Mouse (Mus musculus): ENCODE results near the gene Trim7.
"Not testable (repeated sequence)": the region's sequence is repeated elsewhere in the genome, so short reads cannot be mapped to it uniquely, and the experiment has no call there.

Gene Trim7

GRCm38 (mm10) chr11:48801831-48802772 is 23.8 kb upstream of the Trim7 start:
- no peak for DNase-seq (ENCODE audit: low spot score)

- DNase-seq (ENCODE audit: low spot score), result no peak
These were observed 22.0 kb upstream of the Trim7 start for GRCm38 (mm10) chr11:48803988-48804387.

GRCm38 (mm10) chr11:48804922-48805321 is 21.0 kb upstream of the Trim7 start:
- DNase-seq (ENCODE audit: low spot score), result no peak

DNA sequence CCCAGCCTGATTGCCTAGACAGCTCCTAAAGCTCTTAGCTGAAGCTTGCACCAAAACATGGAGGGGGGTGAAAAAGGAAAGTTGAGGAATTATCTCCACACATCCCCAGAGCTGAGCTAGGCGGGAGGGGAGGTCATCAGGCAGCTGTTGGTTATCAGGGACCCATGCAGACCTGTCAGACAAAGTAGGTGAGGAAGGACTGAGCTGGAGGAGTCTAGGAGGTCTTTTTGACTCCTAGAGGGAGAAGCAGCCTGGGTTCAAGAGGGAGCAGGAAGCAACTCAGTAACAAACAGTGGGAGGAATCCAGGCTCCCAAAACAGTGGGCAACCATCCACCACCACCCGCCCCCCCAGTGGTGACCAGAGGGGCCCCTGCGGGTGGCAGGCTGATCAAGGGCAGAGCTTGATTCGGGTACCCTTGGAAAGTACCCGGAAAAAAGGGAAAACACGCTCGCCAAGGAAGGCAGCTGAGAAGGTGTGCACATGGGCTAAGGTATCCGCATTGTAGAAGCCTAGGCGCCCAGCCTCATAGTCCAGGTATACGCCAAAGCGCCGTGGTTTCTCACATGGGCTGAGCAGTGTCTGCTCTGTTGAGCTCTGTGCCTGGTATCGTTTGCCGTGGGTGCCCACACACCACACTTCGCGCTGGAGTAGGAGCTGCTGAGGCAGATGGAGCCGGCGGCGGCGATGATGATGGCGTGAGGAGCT is 18.9 kb upstream of the Trim7 start:
- no peak for DNase-seq (ENCODE audit: low spot score)

DNA sequence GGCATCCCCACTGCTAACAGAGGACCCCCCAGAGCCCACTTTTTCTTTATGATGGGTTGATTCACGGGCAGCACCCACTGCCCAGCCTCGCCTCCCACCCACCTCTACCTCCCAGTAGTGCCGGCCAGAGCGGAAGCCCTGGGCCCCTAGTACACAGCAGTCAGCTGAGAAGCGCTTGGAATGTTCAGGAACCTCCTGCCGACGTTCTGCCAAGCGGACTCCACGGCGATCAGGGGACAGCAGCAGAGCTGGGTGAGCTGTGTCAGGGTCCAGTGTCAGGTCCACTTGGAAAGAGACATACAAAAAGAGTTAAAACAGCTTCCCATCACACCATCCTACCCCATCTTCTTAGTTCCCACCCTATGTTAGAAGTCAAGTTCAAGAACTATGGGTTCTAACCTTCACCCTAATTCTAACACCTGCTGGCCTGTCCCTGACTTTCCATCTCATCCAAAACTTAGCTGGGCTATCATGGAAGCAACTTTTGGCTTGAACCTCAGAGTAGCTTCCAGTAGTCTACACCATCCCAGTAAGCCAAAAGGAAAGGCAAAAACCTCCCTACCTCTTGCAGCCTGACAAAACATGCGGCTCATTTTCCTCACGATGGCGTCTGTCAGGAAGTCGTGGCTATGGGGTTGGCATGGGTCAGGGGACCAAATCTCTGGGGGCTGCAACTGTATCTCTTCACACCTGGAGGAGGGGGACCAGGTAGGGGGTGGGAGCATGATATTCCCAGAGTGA is 18.2 kb upstream of the Trim7 start:
- no peak for DNase-seq (ENCODE audit: low spot score)

DNA sequence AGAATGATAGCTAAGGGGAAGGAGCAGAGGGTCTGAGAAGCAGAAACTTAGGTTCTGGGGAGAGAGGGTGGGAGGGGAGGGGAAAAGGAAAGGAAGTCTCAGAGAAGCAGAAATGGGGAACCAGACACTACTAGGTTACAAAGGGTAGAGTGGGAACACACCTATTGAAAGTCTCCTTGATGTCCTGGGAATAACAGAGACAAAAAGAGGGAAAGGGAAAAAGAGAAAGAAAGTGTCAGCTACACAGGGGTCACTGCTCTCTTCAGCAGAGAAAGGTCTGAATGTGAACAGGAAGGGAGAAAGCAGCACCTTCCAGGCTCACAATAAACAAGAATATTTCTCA is 17.7 kb upstream of the Trim7 start:
- DNase-seq (ENCODE audit: low spot score), result no peak

- no peak for DNase-seq (ENCODE audit: low spot score)
These were observed 17.1 kb upstream of the Trim7 start for GRCm38 (mm10) chr11:48808737-48809433.

DNA sequence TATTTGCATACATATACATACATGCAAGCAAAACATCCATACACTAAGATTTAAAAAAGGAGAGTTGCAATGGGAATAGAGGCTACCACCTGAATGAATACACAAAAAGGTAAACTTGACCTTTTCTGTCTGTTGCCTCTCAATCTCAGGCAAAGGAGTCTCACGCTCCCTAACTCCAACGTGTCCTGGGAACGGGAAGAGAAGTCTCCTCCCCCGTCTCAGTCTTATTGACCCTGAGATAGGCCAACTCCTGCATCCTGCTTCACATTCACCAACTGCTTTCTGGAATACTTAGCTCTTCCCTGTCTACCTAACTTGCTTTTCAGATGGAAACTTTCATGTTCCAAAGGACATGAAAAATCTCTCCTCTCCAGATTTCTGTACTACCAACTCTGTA is 16.5 kb upstream of the Trim7 start:
- no peak for DNase-seq (ENCODE audit: low spot score)

- no peak for DNase-seq (ENCODE audit: low spot score)
These were observed 15.8 kb upstream of the Trim7 start for GRCm38 (mm10) chr11:48810142-48810541.

DNA sequence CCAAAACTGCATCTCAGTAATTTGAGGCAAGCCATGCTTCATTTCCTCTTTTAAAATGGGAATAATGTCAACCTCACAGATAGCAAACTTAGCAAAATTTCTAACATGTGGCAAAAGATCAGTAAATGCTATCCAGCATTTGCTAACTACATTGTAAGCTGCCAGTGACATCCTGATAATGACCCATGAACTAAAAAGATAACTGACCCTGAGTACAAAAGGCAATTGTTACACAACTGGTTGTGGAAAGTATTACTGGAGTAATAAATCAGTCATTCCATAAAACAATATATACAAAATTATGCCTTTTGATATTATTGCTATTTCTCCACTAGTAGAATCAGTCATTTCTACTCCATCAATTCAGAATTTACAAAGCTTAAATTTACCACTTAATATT is 12.2 kb upstream of the Trim7 start:
- DNase-seq (ENCODE audit: low spot score), result no peak

DNA sequence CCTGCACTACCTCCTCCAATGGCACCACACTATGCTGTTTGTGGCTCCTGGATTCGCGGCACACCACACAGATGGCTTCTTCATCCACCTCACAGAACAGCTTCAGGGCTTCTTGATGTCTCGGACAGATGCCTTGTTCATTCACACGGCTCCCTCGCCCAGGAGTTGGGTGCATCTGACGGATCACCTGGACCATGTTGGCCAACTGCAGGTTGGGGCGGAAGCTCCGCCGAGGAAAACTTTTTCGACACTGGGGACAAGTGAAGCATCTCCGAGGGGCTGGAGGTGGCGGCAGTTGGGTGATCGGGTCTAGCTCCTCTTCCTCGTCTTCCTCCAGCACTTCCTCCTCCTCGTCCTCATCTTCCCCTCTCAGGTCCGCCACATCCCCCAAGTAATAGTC is 10.1 kb upstream of the Trim7 start:
- DNase-seq (ENCODE audit: low spot score), result peak; percentile 54

- peak; percentile 73 for DNase-seq (ENCODE audit: low spot score)
These were observed 9.6 kb upstream of the Trim7 start for GRCm38 (mm10) chr11:48816281-48816781.

DNA sequence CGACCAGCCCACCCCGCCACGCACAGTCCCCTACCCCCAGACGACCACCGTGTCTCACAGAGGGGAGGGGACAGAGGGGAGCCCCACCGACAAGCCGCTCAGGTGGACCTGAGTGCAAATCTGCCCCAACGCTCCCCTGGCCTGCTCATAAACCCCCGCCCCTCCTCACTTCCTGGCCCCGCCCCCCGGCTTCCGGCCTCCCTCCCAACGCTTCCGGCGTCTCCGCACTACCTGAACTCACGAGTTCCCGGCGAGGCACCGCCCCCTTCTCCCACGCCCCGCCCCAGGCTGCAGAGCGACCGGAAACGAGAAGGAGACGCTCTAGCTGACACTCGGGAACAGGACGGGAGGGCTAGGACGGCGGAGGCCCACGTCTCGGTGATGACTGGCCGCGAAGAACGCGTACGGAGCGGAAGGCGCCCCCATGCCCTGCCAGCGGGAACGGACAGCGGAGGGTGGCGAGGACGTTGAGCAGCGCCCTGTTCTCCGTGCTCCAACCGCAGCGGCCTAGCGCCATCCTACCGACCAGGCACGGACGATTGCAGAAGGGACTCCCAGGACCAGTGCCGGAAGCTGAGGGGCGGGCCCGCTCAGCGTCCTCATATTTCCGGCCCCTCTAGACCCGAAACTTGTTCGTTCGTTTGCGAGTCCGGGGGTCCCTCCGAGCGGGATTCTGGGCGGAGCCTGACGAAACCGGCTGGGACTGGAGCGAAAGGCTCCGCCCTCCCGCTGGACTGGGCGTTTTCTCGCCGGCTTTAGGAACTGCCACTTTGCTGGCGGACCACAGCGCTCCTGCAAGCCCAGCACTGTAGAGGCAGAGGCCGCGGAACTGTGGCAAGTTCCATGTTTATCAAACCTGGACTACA is 8.9 kb upstream of the Trim7 start, which contains the start of gene Trim41:
Gene Trim41 (minus strand): TSS at position 554 of the 866 bp plus-strand sequence.
- DNase-seq (ENCODE audit: low spot score), result peak; percentile 100

- DNase-seq (ENCODE audit: low spot score), result no peak
These were observed 8.1 kb upstream of the Trim7 start for GRCm38 (mm10) chr11:48817794-48818193.

GRCm38 (mm10) chr11:48818346-48818745 is 7.6 kb upstream of the Trim7 start:
- DNase-seq (ENCODE audit: low spot score), result peak; percentile 82

DNA sequence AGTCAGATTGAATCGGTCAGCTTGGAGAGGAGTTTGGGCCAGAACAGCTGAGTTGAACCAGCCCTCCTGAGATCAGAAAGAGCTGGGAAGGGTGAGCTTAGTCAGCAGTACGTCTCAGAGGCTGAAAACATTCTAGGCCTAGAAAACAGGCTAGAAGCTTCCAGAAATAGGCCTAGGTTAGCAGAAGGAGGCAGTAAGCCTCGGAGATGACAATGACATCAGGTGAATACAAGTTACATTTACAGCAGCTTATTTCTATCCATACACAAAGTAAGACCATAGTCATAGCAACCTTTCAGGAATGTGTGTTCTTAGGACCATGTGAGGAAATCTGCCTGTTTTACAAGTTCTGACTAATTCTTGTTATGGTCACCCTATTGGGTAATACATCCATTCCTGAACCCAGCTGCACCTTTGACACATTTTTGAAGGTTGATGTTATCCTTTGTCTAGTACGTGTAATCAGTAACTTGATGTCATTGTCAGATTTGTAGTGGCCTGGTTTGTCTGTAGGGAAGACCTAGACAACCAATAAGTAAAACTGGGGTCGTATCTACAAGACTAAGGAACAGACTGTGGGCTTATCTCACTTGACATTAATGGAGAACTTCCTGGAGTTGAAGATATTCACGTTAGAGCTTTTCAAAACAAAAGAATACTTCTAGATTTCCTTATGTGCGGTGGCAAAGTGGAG is 6.2 kb upstream of the Trim7 start:
- DNase-seq (ENCODE audit: low spot score), result no peak

DNA sequence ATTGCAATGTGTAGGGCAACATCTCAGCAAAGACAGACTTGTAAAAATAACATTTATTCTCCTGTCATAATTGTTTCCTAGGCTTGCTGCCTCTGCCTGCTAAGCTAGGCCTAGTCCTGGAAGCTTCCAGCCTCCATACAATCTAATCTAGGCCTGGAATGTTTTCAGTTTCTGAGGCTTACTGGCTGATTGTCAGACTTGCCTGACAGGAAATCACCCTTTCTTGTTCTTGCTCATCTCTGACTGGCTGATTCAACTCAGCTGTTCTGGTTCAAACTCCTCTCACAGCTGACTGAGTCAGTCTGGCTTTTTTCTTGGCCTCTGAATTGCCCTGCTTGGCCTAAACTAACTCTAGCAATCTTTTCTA is 5.6 kb upstream of the Trim7 start:
- no peak for DNase-seq (ENCODE audit: low spot score)

GRCm38 (mm10) chr11:48821299-48821698 is 4.6 kb upstream of the Trim7 start:
- not testable (repeated sequence) for DNase-seq (ENCODE audit: low spot score)

DNA sequence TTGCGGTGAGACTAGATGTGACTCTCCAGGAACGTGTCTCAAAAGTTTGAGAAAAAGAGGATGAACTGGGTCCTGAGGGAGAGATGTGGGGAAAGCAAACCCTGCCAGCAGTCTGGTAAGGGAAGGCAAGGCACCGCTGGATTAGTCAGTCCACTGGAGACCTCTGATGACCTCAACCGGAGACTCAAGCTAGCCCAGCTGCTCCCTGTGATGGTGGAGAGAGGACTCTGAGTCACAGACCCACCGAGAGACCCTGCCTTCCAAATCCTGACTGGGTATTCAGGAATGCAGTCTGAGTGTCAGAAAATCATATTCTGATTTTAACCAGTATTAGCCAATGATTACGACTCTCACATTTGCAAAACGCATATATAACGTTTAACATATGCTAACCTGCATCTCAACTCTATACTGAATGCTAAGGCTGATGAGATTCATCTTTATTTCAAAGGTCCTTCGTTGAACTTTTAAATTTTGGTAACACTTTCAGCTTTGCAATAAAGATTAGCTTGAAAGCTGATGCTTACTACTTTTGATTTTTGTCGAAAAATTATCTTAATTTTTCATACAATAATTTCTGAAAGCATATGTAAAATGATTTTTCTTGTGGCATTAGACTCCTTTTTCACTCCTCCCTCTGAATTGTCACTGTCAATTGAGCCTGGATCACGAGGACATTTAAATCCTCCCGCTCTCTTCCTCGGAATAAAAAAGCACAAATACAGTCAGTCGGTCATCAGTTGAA is 3.0 kb upstream of the Trim7 start:
- DNase-seq (ENCODE audit: low spot score), result no peak
